Mouse (Mus musculus): ENCODE measurements around the gene Igf1.

- no peak for TF ChIP-seq CTCF (IDR thresholded peaks at IDR 0.05; ENCODE audit: control insufficient read depth, insufficient read depth, low read length)
- TF ChIP-seq POLR2A (IDR thresholded peaks at IDR 0.05; ENCODE audit: borderline replicate concordance, control insufficient read depth, low read depth, low read length), result no peak
Observed at GRCm38 (mm10) chr10:87842501-87842900, 15.6 kb upstream of the Igf1 start.
